Mouse (Mus musculus): ENCODE results near the gene Krtap5-2. TPM values are rescaled to one million over a fixed set of nuclear protein-coding genes. Genes with fewer than 3 reads are reported as not detected.
"Not testable (repeated sequence)": the region's sequence is repeated elsewhere in the genome, so short reads cannot be mapped to it uniquely, and the experiment has no call there.

The Krtap5-2 gene
- polyA plus RNA-seq, 1 experiment from 2014 or later = not detected

DNA sequence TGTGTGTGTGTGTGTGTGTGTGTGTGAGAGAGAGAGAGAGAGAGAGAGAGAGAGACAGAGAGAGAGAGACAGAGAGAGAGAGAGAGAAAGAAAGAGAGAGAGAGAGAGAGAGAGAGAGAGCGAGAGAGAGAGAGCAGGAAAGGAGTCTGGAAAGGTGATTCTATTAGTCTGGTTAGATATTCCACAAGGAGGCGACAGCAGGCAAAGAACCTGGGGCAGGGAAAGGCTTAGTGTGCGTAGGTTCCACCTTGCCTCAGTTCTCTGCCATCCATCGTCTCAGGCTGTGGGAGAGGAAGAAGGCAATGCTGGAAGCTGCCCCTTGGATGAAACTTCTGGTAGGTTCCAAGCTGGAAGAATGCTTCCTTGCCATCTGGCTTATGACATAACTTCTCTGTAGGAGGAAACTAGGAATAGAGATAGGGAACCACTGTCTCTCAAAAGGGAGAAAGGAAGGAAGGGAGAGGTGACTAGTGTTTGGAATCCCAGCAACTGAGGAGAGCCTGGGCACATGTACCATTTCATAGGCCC is 30.3 kb downstream of the Krtap5-2 start:
- Histone ChIP-seq H3K4me2 (ENCODE audit: low read length) (no peak overlapping the region), H3K4me1 (replicated peaks; ENCODE audit: control insufficient read depth, insufficient read depth, low read length) (no peaks in the 10 kb centered on the region)

GRCm38 (mm10) chr7:142144507-142144906 is 31.3 kb downstream of the Krtap5-2 start, which contains the start of gene Gm45337:
Gene Gm45337, minus strand, starts transcription at chr7:142144607.
- WGBS = 87% methylated on average over 1 of the region's 1 CpGs
- Histone ChIP-seq H3K4me3 (replicated peaks; ENCODE audit: low read length) (no peak within 1 kb of the TSS), H3K9ac (replicated peaks; ENCODE audit: low read depth, low read length) (no peak within 1 kb of the TSS), H3K36me3 (ENCODE audit: control insufficient read depth, insufficient read depth) (no peaks in the 10 kb centered on the region), H3K4me2 (ENCODE audit: low read length) (no peak within 1 kb of the TSS), H3K27ac (ENCODE audit: low read length) (no peak within 1 kb of the TSS), H3K9me3 (ENCODE audit: control insufficient read depth, low read length) (no peaks in the 10 kb centered on the region), H3K27me3 (replicated peaks; ENCODE audit: control insufficient read depth, insufficient read depth, low read length) (no peaks in the 10 kb centered on the region), H3K4me1 (replicated peaks; ENCODE audit: control insufficient read depth, insufficient read depth, low read length) (no peaks in the 10 kb centered on the region)
- no peak for ATAC-seq

More for the DNA sequence above, 30.3 kb downstream of the Krtap5-2 start:
- H3K36me3 ChIP-seq (ENCODE audit: control insufficient read depth, insufficient read depth) = no peaks in the 10 kb centered on the region
- WGBS = 46% methylated on average over 4 of the region's 4 CpGs
- no peak overlapping the region for H3K9ac ChIP-seq (replicated peaks; ENCODE audit: low read depth, low read length)
- no peak overlapping the region for H3K27ac ChIP-seq (ENCODE audit: low read length)
- no peak for ATAC-seq
- no peaks in the 10 kb centered on the region for H3K9me3 ChIP-seq (ENCODE audit: control insufficient read depth, low read length)
- H3K4me3 ChIP-seq (replicated peaks; ENCODE audit: low read length) = no peak overlapping the region
- H3K27me3 ChIP-seq (replicated peaks; ENCODE audit: control insufficient read depth, insufficient read depth, low read length) = no peaks in the 10 kb centered on the region

DNA sequence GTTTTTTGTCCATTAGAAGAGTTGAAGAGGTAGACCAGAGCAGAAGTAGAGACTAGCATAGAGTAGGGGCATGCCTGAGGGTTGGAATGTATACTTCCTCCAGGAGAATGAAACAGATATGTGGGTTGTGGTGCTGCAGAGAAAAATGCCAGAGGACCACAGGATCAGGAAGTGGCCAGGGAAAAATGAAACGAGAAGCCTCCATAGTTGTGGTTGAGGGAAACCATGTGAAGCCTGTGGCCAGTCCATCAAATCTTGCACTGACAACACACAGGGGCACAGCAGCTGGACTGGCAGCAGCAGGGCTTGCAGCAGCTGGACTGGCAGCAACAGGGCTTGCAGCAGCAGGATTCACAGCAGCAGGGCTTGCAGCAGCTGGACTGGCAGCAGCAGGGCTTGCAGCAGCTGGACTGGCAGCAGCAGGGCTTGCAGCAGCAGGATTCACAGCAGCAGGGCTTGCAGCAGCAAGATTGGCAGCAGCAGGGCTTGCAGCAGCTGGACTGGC is 32.2 kb downstream of the Krtap5-2 start:
- not testable (repeated sequence) for H3K4me2 ChIP-seq (ENCODE audit: low read length); H3K36me3 ChIP-seq (ENCODE audit: control insufficient read depth, insufficient read depth); H3K9me3 ChIP-seq (ENCODE audit: control insufficient read depth, low read length); H3K4me3 ChIP-seq (replicated peaks; ENCODE audit: low read length); H3K9ac ChIP-seq (replicated peaks; ENCODE audit: low read depth, low read length); ATAC-seq; H3K27me3 ChIP-seq (replicated peaks; ENCODE audit: control insufficient read depth, insufficient read depth, low read length); H3K27ac ChIP-seq (ENCODE audit: low read length); H3K4me1 ChIP-seq (replicated peaks; ENCODE audit: control insufficient read depth, insufficient read depth, low read length)
- WGBS = 64% methylated on average over 1 of the region's 1 CpGs

DNA sequence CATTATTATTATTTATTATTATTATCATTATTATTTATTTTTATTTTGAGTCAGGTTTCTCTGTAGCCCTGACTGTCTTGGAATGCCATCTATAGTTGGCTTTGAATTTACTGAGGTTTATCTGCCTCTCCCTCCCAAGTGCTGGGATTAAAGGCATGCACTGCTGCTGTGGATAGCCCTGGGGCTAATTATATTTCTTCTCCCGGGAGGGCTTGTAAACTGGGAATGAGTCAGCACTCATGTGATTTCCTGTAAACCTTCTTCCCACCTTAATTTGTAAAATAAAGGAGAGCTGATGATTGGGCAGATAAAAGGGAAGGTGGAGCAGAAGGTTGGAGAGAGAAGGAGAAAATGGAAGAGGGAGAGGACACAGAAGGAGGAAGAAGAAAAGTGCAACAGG is 35.1 kb downstream of the Krtap5-2 start:
- Histone ChIP-seq H3K9me3 (ENCODE audit: control insufficient read depth, low read length) (no peaks in the 10 kb centered on the region), H3K4me3 (replicated peaks; ENCODE audit: low read length) (no peak overlapping the region), H3K27me3 (replicated peaks; ENCODE audit: control insufficient read depth, insufficient read depth, low read length) (no peaks in the 10 kb centered on the region), H3K36me3 (ENCODE audit: control insufficient read depth, insufficient read depth) (no peaks in the 10 kb centered on the region), H3K4me2 (ENCODE audit: low read length) (no peak overlapping the region), H3K9ac (replicated peaks; ENCODE audit: low read depth, low read length) (no peak overlapping the region), H3K27ac (ENCODE audit: low read length) (no peak overlapping the region), H3K4me1 (replicated peaks; ENCODE audit: control insufficient read depth, insufficient read depth, low read length) (no peaks in the 10 kb centered on the region)
- 31% methylated on average over 1 of the region's 1 CpGs for WGBS
- no peak for ATAC-seq

DNA sequence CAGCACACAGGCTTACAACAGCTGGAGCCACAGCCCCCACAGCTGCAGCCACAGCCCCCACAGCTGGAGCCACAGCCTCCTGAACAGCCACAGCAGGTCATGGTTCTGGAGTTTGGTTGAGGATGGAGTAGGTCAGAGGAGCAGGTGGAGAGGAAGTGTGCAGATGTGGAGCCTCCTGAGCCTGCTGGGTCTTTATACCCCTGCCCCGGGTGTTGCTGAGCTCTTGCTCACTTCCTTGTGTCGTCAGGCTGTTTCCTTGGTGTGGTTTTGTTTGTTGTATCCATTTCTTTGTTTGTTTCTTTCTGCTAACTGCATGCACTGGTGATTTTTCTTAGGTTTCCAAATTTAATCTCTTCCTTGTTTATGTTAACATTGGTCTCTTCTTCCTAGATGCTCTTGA is 39.9 kb downstream of the Krtap5-2 start, which contains the start of gene Gm39115:
Gene Gm39115 (minus strand): TSS at position 101 of the 400 bp plus-strand sequence.
- not testable (repeated sequence) for H3K27me3 ChIP-seq (replicated peaks; ENCODE audit: control insufficient read depth, insufficient read depth, low read length); H3K4me1 ChIP-seq (replicated peaks; ENCODE audit: control insufficient read depth, insufficient read depth, low read length); H3K9ac ChIP-seq (replicated peaks; ENCODE audit: low read depth, low read length); H3K27ac ChIP-seq (ENCODE audit: low read length); H3K4me3 ChIP-seq (replicated peaks; ENCODE audit: low read length); H3K9me3 ChIP-seq (ENCODE audit: control insufficient read depth, low read length); ATAC-seq; H3K36me3 ChIP-seq (ENCODE audit: control insufficient read depth, insufficient read depth); H3K4me2 ChIP-seq (ENCODE audit: low read length)
- 47% methylated on average over 2 of the region's 2 CpGs for WGBS

DNA sequence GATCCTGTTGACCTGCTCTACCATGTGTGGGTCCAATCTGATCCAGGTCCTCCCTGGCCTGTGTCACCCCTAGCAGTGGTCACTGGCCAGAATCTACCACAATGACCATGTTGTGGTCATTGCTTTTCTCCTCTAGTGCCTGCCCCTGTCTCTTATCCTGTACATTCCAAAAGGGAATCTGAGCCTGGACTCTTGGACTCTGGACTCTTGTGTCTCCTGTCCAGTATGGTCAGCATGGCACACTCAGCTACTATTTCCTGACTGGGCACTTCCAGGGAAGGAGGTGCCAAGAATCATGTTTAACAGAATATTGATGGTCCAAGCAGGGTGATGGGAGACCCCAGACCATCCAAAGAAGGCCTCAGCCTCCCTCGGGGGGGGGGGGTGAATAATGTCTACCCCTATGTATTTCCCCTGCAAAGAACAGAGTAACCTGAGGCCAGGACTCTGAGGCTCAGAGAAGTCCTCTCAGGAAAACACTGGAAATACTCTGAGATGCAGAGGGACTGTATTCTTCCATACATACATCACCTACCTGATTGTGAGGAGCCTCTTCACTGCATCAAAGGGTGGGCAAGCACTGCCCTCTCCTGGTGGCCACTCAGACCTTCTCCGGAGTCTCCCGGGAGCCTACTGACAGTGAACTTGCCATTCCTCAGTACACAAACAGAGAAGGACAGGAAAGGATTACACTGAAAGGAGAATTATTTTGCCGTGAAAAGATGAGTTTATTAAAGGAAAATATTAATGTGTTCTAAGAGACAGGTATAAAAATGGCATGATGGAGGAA is 41.4 kb downstream of the Krtap5-2 start:
- H3K9me3 ChIP-seq (ENCODE audit: control insufficient read depth, low read length) = no peaks in the 10 kb centered on the region
- no peak overlapping the region for H3K4me3 ChIP-seq (replicated peaks; ENCODE audit: low read length)
- no peaks in the 10 kb centered on the region for H3K4me1 ChIP-seq (replicated peaks; ENCODE audit: control insufficient read depth, insufficient read depth, low read length)
- no peak for ATAC-seq
- no peak overlapping the region for H3K9ac ChIP-seq (replicated peaks; ENCODE audit: low read depth, low read length)
- H3K36me3 ChIP-seq (ENCODE audit: control insufficient read depth, insufficient read depth) = no peaks in the 10 kb centered on the region
- no peak overlapping the region for H3K4me2 ChIP-seq (ENCODE audit: low read length)
- no peak overlapping the region for H3K27ac ChIP-seq (ENCODE audit: low read length)
- no peaks in the 10 kb centered on the region for H3K27me3 ChIP-seq (replicated peaks; ENCODE audit: control insufficient read depth, insufficient read depth, low read length)
- WGBS = 58% methylated on average over 4 of the region's 4 CpGs

GRCm38 (mm10) chr7:142128843-142129242 is 47.0 kb downstream of the Krtap5-2 start:
- Histone ChIP-seq H3K27ac (ENCODE audit: low read length) (no peak overlapping the region), H3K9ac (replicated peaks; ENCODE audit: low read depth, low read length) (no peak overlapping the region), H3K27me3 (replicated peaks; ENCODE audit: control insufficient read depth, insufficient read depth, low read length) (no peaks in the 10 kb centered on the region), H3K36me3 (ENCODE audit: control insufficient read depth, insufficient read depth) (no peaks in the 10 kb centered on the region), H3K4me3 (replicated peaks; ENCODE audit: low read length) (no peak overlapping the region), H3K4me2 (ENCODE audit: low read length) (no peak overlapping the region), H3K9me3 (ENCODE audit: control insufficient read depth, low read length) (no peaks in the 10 kb centered on the region), H3K4me1 (replicated peaks; ENCODE audit: control insufficient read depth, insufficient read depth, low read length) (no peaks in the 10 kb centered on the region)
- ATAC-seq = no peak
- 64% methylated on average over 4 of the region's 4 CpGs for WGBS

Other genes with a start within 250 kb of the Krtap5-2 start
- 22.7 and 26.5 TPM in 2 replicates for gene Brsk2, start 226.3 kb downstream of the Krtap5-2 start, polyA plus RNA-seq (2015; fragmentation: Nextera tagmentation; extraction: Ambion mirVana)
- gene Mob2, start 114.9 kb downstream of the Krtap5-2 start, polyA plus RNA-seq (2015; fragmentation: Nextera tagmentation; extraction: Ambion mirVana) = 53.2 and 54.2 TPM in 2 replicates
- 84.9 and 98.7 TPM in 2 replicates for gene Dusp8, start 80.2 kb downstream of the Krtap5-2 start, polyA plus RNA-seq (2015; fragmentation: Nextera tagmentation; extraction: Ambion mirVana)
- 0.34 TPM in 1 of 2 replicates, not detected in the other for gene Gm45618, start 55.3 kb downstream of the Krtap5-2 start, polyA plus RNA-seq (2015; fragmentation: Nextera tagmentation; extraction: Ambion mirVana)
- not detected in 2 replicates for gene Gm39115, start 40.0 kb downstream of the Krtap5-2 start, polyA plus RNA-seq (2015; fragmentation: Nextera tagmentation; extraction: Ambion mirVana)
- gene Gm45337, start 31.4 kb downstream of the Krtap5-2 start, polyA plus RNA-seq (2015; fragmentation: Nextera tagmentation; extraction: Ambion mirVana) = not detected in 2 replicates
- not detected in 2 replicates for gene Gm29735, start 18.9 kb downstream of the Krtap5-2 start, polyA plus RNA-seq (2015; fragmentation: Nextera tagmentation; extraction: Ambion mirVana)
- not detected in 2 replicates for gene Gm4553, start 10.3 kb downstream of the Krtap5-2 start, polyA plus RNA-seq (2015; fragmentation: Nextera tagmentation; extraction: Ambion mirVana)
- not detected in 2 replicates for gene Gm10153, start 14.4 kb upstream of the Krtap5-2 start, polyA plus RNA-seq (2015; fragmentation: Nextera tagmentation; extraction: Ambion mirVana)
- gene Krtap5-3, start 25.4 kb upstream of the Krtap5-2 start, polyA plus RNA-seq (2015; fragmentation: Nextera tagmentation; extraction: Ambion mirVana) = not detected in 2 replicates
- gene Gm7579, start 35.9 kb upstream of the Krtap5-2 start, polyA plus RNA-seq (2015; fragmentation: Nextera tagmentation; extraction: Ambion mirVana) = not detected in 2 replicates
- gene Krtap5-5, start 54.0 kb upstream of the Krtap5-2 start, polyA plus RNA-seq (2015; fragmentation: Nextera tagmentation; extraction: Ambion mirVana) = not detected in 2 replicates
- gene Gm40460, start 65.1 kb upstream of the Krtap5-2 start, polyA plus RNA-seq (2015; fragmentation: Nextera tagmentation; extraction: Ambion mirVana) = not detected in 2 replicates
- gene Gm2431, start 82.3 kb upstream of the Krtap5-2 start, polyA plus RNA-seq (2015; fragmentation: Nextera tagmentation; extraction: Ambion mirVana) = not detected in 2 replicates
- gene Gm4559, start 98.4 kb upstream of the Krtap5-2 start, polyA plus RNA-seq (2015; fragmentation: Nextera tagmentation; extraction: Ambion mirVana) = not detected in 2 replicates
- gene Krtap5-1, start 121.1 kb upstream of the Krtap5-2 start, polyA plus RNA-seq (2015; fragmentation: Nextera tagmentation; extraction: Ambion mirVana) = not detected in 2 replicates
- gene Krtap5-4, start 127.5 kb upstream of the Krtap5-2 start, polyA plus RNA-seq (2015; fragmentation: Nextera tagmentation; extraction: Ambion mirVana) = not detected in 2 replicates
- gene Ifitm10, start 197.7 kb upstream of the Krtap5-2 start, polyA plus RNA-seq (2015; fragmentation: Nextera tagmentation; extraction: Ambion mirVana) = 2.6 and 3.8 TPM in 2 replicates
- not detected in 2 replicates for gene Gm49369, start 206.7 kb upstream of the Krtap5-2 start, polyA plus RNA-seq (2015; fragmentation: Nextera tagmentation; extraction: Ambion mirVana)
- gene Ctsd, start 212.0 kb upstream of the Krtap5-2 start, polyA plus RNA-seq (2015; fragmentation: Nextera tagmentation; extraction: Ambion mirVana) = 203 and 208 TPM in 2 replicates